Mouse (Mus musculus) frontal cortex, adult 2 months (tissue): ENCODE data around the gene Klhdc4. TPM values are rescaled to one million over a fixed set of nuclear protein-coding genes. Genes with fewer than 3 reads are reported as not detected.

Experiments
- DNase-seq, 2 experiments: peaks; one replicate each; pipeline ENCODE4 v3.0.0; 2022; ENCODE audit warnings: low spot score in 1 of 2; ENCODE audit errors: extremely low spot score in 1 of 2
- polyA plus RNA-seq: library from polyadenylated mRNA; depleted of rRNA; stranded (reverse); fragments of >200 nt; gene quantifications from 2 replicates; pipeline ENCODE4 v1.2.3, GENCODE M21; 2012

Klhdc4 gene
- polyA plus RNA-seq, 1 experiment = 50.3 TPM

DNA sequence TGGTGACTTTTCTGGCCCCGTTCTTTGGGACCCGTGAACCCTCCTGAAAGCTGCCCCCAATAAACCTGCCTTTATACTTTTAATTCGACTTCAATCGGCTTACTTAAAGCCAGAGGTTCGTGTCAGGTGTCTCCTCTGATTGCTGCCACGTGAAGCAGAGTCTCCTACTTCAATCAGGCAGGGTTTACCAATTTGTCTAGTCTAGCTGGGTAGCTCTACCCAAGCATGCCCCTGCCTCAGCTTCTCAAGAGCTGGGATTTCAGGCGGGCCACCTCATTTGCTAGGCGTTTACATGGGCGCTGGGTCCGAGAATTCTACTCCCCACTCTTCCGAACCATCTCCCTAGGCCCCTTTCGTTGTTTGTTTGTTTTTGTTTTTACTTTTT, 21.1 kb upstream of the Klhdc4 start:
- no peak for DNase-seq

DNA sequence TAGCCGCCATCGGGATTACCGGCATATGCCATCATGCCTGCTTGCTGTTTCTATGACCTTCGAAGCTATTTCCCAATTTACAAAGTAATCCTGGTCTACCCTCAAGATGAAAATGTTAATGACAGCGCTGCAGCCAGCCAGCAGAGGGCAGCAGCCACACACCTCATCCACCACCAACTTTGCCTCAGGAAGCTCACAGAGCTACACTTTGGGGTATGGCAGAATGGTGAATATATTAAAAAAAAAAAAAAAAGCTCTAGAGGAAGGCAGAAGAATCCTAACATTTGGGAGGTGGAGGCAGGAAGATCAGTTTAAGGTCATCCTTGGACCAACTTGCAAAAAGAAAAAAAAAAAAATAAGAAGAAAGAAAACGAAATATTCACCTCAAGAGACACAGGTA, 20.6 kb upstream of the Klhdc4 start:
- DNase-seq = peak; percentile 51 to 87

DNA sequence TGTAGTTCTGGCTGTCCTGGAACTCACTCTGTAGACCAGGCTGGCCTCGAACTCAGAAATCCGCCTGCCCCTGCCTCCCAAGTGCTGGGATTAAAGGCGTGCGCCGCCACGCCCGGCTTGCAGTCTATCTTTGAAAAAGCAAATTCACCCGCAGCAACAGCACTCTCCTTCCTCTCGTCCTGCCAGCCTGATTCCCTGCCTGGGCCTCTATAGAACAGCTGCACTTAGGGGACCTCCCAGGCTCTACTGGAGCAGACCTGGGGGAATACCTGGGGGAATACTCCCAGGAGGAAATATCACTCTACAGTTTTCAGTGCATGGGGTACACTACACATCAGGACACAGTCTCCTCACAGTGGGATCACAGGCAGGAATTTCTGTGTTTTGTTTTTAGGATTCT, 19.9 kb upstream of the Klhdc4 start:
- DNase-seq = no peak

DNA sequence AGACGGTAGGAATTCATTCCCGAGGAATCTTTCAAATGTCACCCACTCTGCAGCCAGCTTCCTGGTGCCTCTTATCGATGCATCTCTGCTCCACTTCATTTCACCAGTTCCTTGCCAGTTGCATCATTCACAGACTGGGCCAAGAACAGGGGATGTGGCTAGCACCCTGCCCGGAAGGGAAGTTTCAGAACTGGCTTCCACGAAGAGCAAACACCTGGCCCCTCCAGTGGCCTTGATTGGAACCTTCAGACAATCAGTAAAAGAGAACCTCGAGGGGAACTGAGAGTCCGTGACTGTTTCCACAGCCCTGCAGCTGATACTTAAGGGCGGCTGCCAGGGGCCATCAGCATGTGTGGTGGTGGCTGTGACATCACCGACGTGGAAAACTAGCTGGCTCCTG, 19.1 kb upstream of the Klhdc4 start:
- no peak for DNase-seq

DNA sequence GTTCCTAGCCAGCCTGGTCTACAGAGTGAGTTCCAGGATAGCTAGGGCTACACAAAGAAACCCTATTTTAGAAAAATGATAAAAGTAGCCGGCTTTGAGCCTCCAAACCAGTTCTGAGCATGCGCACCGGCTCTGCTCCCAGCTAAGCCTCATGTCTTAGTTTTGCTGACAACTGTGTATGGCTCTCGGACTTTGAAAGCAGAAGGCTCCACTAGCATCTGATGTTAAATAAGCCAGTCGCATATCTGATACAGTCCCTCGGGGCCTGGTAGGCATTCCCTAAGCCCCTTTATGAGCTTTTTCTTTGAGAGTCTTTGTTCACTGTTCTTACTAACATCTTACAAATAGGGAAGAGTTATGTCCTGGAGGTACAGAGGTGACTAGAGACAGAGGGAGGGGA, 18.6 kb upstream of the Klhdc4 start:
- DNase-seq = no peak

DNA sequence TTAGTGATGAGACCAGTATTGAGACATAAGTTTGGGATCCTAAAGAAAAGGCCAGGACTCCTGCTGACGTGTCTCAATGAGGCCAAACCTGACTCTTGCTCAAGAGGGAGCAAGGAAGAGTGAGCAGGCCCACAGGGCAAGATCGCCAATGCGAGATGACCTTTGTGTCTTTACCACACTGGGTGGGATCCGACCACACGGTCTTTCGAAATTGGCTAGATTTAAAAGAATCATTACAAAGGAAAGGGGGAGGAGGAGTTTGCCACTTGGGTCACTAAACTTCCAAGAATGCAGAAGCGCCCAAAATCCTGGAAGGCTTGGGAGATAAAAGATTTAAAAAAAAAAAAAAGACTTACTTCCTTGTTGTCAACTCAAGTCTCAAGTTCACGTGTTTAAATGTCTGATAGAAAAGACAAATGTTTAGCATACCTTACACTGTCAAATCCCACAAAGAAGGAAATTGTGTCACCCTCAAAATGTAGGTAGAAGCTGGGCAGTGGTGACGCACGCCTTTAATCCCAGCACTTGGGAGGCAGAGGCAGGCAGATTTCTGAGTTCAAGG, 18.0 kb upstream of the Klhdc4 start:
- DNase-seq = no peak

DNA sequence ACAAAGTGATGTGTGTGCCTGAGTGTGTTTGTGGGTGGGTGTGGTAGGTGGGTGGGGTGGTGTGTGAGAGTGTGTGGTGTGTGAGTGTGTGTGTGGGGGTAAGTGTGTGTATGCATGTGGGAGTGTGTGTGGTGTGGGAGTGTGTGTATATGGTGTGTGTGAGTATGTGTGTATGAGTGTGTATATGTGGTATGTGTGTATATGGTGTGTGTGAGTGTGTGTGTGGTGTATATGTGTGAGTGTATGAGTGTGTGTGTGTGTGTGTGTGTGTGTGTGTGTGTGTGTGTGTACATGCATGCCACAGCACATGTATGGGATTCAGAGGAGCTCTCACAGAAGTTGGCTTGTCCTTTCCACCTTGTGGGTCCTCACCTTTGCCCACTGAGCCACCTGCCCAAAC, 17.4 kb upstream of the Klhdc4 start:
- no peak for DNase-seq

DNA sequence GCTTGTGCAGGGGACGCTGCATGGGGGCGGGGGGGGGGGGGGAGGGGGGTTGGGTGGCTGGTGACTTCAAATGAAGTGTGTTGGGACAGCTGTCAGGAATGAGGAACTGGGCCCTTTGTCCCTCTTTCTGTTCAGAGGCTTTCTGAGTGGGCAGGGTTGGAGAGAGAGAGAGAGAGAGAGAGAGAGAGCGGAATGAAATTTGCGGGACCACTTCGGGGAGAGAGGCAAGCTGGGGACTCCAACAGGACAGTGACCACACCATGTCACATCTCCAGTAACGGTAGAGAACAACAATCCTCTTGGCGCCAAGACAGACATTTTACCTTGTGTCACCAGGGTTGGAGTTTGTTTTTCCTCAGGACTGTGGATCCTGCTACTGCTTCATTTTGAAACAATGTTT, 15.4 kb upstream of the Klhdc4 start:
- DNase-seq = no peak

DNA sequence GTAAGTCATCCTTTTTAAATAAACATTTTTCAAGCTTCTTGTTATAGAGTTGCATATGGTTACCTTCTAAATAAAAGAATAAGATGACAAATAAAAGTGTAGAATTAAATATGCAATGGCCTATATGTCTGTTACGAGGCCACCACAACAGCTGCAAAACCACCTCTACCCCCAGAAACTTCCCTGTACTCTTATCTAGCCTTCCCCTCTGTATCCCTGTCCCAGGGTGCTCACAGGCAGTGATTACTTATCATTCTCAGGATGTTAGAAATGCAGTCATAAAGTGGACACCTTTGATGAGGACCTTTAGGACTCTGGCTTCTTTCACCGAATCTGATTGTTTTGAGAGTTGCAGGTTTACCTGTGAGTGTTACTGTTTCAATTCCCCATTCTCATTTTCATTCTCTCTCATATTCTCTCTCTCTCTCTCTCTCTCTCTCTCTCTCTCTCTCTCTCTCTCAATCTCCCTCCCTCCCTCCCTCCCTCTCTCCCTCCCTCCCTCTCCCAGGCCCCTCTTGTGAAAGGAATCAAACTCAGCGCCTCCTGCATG, 13.9 kb upstream of the Klhdc4 start:
- DNase-seq = no peak

DNA sequence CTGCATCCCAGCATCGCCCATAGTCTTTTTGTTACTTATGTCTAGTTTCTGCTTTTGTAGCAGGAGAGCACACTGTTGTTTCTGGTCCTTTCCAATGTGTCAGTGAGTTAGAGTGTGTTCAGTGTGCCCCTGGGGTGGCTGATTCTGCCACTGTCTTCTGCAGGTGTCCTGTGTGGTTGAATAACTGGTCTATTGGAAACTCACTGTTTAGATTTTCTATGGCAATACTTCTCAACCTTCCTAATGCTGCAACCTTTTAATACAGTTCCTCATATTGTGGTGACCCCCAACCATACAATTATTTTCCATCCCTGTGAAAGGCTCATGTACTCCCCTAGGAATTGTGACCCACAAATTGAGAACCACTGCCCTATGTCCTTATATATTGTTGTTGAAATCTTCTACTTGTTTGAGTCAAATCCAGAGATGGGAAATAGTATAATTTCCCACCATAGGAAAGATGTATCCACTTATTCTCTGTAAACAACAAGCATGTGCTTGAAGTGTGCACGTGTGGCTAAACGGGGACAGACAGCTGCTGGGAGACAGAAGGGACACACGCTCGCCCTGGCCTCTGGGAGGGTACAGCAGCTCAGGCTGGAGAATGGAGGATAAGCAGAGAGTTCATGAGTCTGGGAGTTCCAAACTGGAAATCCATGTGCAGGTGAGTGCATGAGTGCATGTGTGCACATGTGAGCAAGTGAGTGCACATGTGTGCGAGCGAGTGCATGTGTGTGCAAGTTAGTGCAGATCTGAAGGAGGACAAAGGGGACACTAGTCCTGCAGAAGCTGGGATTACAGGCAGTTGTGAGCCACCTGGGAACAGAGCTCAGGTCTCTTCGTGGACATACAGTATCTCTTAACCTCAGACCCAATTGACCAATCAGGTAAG, 12.9 kb upstream of the Klhdc4 start:
- DNase-seq = no peak

DNA sequence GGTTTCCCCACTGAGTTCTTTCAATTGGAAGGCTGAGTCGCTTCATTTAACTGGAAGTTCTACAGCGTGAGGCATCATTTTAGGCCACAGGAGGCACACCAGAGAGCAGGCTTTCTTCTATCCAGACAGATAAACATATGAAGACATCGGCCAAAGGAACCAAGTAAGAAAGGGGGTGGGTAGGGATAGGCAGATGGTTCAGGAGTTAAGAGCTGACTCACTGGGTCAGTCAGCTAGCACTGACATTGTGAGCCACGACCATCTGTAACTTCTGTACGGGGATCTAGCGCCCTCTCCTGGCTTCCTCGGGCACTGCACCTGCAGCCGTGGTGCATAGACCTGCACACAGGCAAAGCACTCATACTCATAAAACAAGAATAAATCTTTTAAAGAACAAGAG, 11.9 kb upstream of the Klhdc4 start:
- DNase-seq = peak; percentile 50 to 90

DNA sequence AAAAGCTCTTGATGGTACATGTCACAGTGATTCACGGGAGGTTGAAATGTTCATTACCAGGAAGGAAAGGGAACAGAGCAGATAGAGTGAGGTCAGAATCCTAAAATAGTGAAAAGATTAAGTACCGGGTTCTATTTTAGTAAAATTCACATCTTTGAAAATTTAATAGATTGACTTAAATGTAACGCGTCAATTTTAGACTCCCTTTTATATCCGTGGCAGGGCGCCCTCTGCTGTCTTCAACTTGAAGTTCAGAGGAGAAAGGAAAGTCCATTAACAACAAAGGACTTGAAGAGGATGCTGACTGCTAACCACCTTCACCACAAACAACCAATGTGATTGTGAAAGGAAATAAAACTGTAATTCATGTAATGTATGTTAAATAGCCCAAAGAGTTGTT, 3.1 kb upstream of the Klhdc4 start:
- peak; percentile 57 to 92 for DNase-seq

DNA sequence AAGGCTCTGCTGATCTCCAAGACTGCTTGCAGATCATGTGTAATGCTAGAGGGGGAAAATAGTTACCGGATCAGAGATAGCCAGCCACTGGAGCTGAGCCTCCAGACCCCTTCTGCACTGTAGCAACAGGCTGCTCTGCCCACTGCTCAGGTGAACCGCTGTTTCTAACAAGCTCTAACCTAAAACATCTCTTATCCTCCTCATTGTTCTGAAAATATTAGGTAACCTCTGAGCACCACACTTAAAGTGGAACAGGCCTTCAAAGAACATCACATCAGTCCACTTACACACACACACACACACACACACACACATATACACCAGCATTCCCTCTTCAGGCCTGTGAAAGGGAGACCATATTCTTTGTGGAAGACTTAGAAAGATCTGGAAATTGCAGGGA, 2.7 kb upstream of the Klhdc4 start:
- peak in 1 of 2 experiments; percentile 0 for DNase-seq

DNA sequence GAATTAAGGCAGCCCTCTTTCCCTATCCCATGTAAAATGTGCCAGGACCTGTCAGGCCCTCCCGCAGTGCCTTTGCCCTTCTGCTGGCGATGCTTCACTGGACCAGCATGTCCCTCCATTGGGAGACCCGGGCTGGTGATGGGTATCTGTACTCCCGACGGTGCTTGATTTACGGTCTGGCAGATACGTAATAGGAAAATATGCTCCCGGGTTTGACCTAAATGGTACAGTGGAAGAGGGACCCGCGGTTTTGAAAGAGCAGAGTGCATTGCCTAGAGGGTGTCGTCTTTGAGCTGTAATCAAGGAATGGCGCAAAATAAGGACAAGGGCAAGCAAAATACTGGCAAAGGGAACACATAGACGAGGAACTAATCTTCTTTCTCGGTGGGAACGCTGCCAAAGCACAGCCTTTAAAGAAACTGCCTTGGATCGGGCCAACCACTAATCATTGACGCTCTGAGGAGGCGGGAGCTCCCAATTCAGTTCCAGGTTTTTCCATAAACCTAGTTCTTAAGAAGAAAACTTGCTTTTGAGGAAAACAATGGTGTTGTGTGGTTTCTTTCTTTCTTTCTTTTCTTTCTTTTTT, 501 bp upstream of the Klhdc4 start:
- peak in 1 of 2 experiments; percentile 14 for DNase-seq

DNA sequence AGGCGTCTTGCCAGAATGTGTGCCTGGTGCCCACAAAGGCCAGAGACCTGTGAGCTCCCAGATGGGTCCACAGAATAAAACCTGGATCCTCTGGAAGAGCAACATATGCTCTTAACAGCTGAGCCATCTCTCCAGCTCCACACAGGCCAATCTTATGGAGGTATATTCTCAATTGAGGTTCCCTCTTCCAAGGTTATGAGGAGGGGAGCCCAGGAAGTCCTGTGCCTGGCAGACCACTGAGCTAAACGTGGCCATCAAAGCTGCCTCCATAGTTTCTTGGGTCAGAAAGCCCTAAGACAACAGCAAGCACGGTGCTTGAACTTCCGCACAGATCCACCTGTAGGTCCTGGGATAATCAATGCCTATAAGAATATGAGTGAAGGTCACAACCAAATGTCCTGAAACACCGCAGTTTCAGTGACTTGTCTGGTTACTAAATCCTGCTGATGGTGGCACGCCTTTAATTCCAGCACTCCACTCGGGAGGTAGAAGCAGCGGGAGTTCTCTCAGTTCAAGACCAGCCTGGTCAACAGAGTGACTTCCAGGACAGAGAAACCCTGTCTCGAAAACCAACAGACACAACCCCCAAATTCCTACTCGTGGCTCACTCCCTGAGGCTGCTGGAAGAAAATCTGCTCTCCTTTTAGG, 869 bp downstream of the Klhdc4 start:
- peak in 1 of 2 experiments; percentile 0 for DNase-seq

DNA sequence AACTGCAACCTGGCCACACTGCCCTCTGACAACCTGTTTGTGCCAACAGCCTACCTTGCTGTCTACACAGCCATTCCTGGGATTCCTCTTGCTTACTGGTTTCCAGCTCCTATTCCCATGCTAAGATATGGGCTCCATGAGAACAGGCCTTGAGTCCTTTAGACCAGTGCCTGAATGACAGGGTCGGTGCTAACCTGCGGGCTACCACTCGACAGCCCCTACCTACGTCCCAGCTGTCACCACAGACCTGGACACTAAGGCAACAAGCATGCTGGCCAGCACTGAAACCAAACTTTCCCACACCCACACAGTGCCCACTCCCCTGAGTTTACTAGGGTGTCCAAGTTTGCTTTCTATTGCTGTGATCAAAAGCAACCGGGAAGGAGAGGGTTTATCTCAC, 1.6 kb downstream of the Klhdc4 start:
- no peak for DNase-seq

DNA sequence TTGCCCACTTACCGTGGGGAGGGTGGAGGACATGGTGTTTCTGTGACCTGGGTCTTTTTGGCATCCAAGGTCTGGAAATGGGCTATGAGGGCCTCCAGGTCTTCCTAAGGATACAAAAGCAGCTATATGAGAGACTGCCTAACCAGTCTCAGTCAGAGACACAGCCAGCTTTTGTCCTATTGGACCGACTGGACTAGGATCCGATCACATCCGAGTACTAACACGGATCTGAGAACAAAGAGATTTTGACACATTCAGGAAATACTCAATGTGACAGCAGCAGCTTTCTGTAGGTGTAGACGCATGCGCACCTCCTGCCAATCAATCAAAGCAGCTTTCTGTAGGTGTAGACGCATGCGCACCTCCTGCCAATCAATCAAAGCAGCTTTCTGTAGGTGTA, 7.6 kb downstream of the Klhdc4 start:
- no peak for DNase-seq

DNA sequence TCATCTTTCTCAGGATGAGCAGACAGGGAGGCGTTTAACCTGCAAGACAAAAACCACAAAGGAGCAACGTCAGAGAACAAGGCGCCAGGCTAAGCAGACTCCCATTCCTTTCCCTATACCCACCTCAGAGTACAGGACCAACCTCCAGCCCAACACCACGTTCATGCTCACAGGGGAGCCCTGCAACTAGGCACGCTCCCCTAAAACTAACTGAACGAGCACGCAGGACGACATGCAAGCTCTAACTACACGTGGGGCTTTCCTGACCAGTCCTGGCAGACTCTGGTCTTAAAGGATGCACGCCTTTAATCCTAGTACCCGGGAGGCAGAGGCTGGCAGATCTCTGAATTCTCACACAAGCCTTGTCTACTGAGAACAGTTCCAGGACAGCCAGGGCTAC, 8.0 kb downstream of the Klhdc4 start:
- peak in 1 of 2 experiments; percentile 0 for DNase-seq

DNA sequence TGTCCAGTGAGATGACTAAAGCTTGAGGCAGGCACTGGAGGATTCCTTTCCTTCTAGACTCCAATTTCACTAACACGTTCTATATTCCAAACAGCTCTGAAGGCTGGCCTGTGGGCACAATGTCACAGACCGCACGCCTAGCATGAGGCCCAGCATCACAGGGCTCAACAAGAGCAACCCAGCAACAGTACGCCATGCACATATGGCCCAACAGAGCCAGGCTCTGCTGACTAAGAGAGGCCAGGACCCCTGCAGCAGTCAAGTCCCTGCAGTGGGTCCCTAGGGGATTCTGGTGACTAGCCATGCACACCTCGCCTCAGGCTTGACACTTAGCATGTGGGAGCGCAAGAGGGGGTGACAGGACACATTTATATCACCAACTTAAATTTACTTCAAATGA, 8.5 kb downstream of the Klhdc4 start:
- peak in 1 of 2 experiments; percentile 0 for DNase-seq

DNA sequence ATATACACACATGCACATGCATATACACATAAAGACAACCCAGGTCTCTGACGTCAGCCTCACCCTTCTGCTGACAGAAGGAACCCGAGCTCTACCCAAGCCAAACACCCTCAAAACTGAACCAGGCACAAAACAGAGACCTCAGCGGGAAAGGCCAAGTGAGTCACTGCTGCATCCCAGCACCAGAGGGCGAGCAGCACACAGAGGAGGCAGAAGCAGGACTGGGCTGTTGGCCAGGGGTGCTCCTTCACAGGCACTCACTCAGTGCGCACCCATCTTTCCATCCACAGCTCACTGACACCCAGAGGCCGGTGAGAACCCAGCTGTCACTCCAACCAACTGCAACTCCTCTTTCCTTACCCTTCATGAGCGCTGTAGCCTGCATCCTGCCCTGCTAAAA, 11.1 kb downstream of the Klhdc4 start:
- DNase-seq = peak in 1 of 2 experiments; percentile 30

DNA sequence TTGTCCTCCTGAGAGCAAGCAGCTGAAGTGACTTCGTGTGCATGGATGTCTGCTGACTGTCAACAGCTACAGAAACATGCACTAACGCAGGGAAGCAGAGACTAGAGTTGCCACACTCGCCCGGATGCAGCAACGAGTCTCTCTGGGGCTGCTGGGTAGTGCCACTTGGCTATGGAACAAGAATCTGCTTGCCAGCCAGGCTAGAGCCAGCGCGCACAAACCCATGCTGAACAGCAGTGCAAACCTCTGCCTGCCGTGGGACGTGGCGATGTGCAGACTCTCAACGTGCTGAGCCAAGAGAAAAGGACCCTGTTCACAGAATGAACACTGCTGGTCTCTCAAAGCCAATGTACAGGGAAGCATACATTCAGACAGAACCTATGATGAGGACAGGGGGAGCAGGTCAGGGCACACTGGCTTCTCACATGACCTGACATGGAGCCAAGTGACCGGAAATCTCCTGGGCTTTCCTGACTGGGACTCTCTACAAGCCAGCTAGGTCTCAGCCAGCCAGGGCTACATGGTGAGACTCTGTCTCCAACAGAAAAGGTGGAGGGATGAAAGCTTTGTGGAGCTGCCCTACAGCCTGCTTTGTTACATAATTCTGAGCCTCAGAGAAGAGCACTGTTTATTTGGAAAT, 17.3 kb downstream of the Klhdc4 start:
- DNase-seq = no peak
